Mouse (Mus musculus): Measurements from ENCODE around the gene Bend3. TPM values are rescaled to one million over a fixed set of nuclear protein-coding genes. Genes with fewer than 3 reads are reported as not detected.

Gene Bend3
- polyA plus RNA-seq, 1 experiment from 2014 or later: 3.2 TPM

GRCm38 (mm10) chr10:43475376-43475775 lies 3.3 kb upstream of the Bend3 start:
- no peaks in the 10 kb centered on the region for H3K36me3 ChIP-seq (ENCODE audit: control insufficient read depth, insufficient read depth, low read length)
- H3K27me3 ChIP-seq (replicated peaks; ENCODE audit: control insufficient read depth, insufficient read depth, low read length): no peaks in the 10 kb centered on the region
- H3K9ac ChIP-seq (ENCODE audit: low read length): no peak overlapping the region
- 55% methylated on average over 4 of the region's 4 CpGs for WGBS
- H3K27ac ChIP-seq (ENCODE audit: low read depth, low read length): no peak overlapping the region
- H3K4me3 ChIP-seq (ENCODE audit: low read depth, low read length): no peak overlapping the region
- H3K4me2 ChIP-seq (ENCODE audit: low read length): no peak overlapping the region
- no peak for ATAC-seq
- H3K9me3 ChIP-seq (replicated peaks; ENCODE audit: control insufficient read depth, low read length): no peaks in the 10 kb centered on the region
- no peak for DNase-seq (ENCODE audit: low spot score)
- peaks cover 10% of the 10 kb centered on the region for H3K4me1 ChIP-seq (ENCODE audit: control insufficient read depth, insufficient read depth, low read length)

- Histone ChIP-seq H3K4me3 (ENCODE audit: low read depth, low read length) (peak overlapping the region; percentile 74), H3K9ac (ENCODE audit: low read length) (peak overlapping the region; percentile 97), H3K9me3 (replicated peaks; ENCODE audit: control insufficient read depth, low read length) (no peaks in the 10 kb centered on the region), H3K27me3 (replicated peaks; ENCODE audit: control insufficient read depth, insufficient read depth, low read length) (no peaks in the 10 kb centered on the region), H3K4me2 (ENCODE audit: low read length) (peak overlapping the region; percentile 93), H3K4me1 (ENCODE audit: control insufficient read depth, insufficient read depth, low read length) (peaks cover 21% of the 10 kb centered on the region), H3K27ac (ENCODE audit: low read depth, low read length) (peak overlapping the region; percentile 98), H3K36me3 (ENCODE audit: control insufficient read depth, insufficient read depth, low read length) (no peaks in the 10 kb centered on the region)
- DNase-seq (ENCODE audit: low spot score): peak; percentile 66
- 5% methylated on average over 9 of the region's 9 CpGs for WGBS
- ATAC-seq: no peak
Observed at GRCm38 (mm10) chr10:43477459-43477858, 1.2 kb upstream of the Bend3 start.

GRCm38 (mm10) chr10:43477865-43478681 lies 558 bp upstream of the Bend3 start:
- Histone ChIP-seq H3K27ac (ENCODE audit: low read depth, low read length) (peak overlapping the region; percentile 98), H3K4me1 (ENCODE audit: control insufficient read depth, insufficient read depth, low read length) (peaks cover 21% of the 10 kb centered on the region), H3K27me3 (replicated peaks; ENCODE audit: control insufficient read depth, insufficient read depth, low read length) (no peaks in the 10 kb centered on the region), H3K9ac (ENCODE audit: low read length) (peak overlapping the region; percentile 97), H3K9me3 (replicated peaks; ENCODE audit: control insufficient read depth, low read length) (no peaks in the 10 kb centered on the region), H3K4me2 (ENCODE audit: low read length) (peak overlapping the region; percentile 93), H3K4me3 (ENCODE audit: low read depth, low read length) (peak overlapping the region; percentile 74), H3K36me3 (ENCODE audit: control insufficient read depth, insufficient read depth, low read length) (no peaks in the 10 kb centered on the region)
- DNase-seq (ENCODE audit: low spot score) (peak; percentile 80), ATAC-seq (peak; percentile 43)
- under 1% methylated on average over 42 of the region's 42 CpGs for WGBS

- WGBS: under 1% methylated on average over 84 of the region's 103 CpGs
- Histone ChIP-seq H3K4me1 (ENCODE audit: control insufficient read depth, insufficient read depth, low read length) (peaks cover 27% of the 10 kb centered on the region), H3K27me3 (replicated peaks; ENCODE audit: control insufficient read depth, insufficient read depth, low read length) (no peaks in the 10 kb centered on the region), H3K9me3 (replicated peaks; ENCODE audit: control insufficient read depth, low read length) (no peaks in the 10 kb centered on the region), H3K27ac (ENCODE audit: low read depth, low read length) (peak overlapping the region; percentile 98), H3K4me3 (ENCODE audit: low read depth, low read length) (peak overlapping the region; percentile 74), H3K36me3 (ENCODE audit: control insufficient read depth, insufficient read depth, low read length) (no peaks in the 10 kb centered on the region), H3K9ac (ENCODE audit: low read length) (peak overlapping the region; percentile 97), H3K4me2 (ENCODE audit: low read length) (peak overlapping the region; percentile 93)
- DNase-seq (ENCODE audit: low spot score) (peak; percentile 82), ATAC-seq (peak; percentile 75)
Observed at GRCm38 (mm10) chr10:43479436-43480157, 966 bp downstream of the Bend3 start.

GRCm38 (mm10) chr10:43480227-43480849 lies 1.7 kb downstream of the Bend3 start:
- H3K27me3 ChIP-seq (replicated peaks; ENCODE audit: control insufficient read depth, insufficient read depth, low read length): no peaks in the 10 kb centered on the region
- H3K4me2 ChIP-seq (ENCODE audit: low read length): peak overlapping the region; percentile 93
- ATAC-seq (no peak), DNase-seq (ENCODE audit: low spot score) (no peak)
- peak overlapping the region; percentile 98; the same call in 1 of the 2 replicates for H3K27ac ChIP-seq (ENCODE audit: low read depth, low read length)
- H3K4me3 ChIP-seq (ENCODE audit: low read depth, low read length): peak overlapping the region; percentile 74
- no peaks in the 10 kb centered on the region for H3K36me3 ChIP-seq (ENCODE audit: control insufficient read depth, insufficient read depth, low read length)
- peaks cover 27% of the 10 kb centered on the region for H3K4me1 ChIP-seq (ENCODE audit: control insufficient read depth, insufficient read depth, low read length)
- H3K9me3 ChIP-seq (replicated peaks; ENCODE audit: control insufficient read depth, low read length): no peaks in the 10 kb centered on the region
- H3K9ac ChIP-seq (ENCODE audit: low read length): peak overlapping the region; percentile 97
- 2% methylated on average over 13 of the region's 13 CpGs for WGBS

GRCm38 (mm10) chr10:43481179-43481578 lies 2.5 kb downstream of the Bend3 start:
- Histone ChIP-seq H3K27me3 (replicated peaks; ENCODE audit: control insufficient read depth, insufficient read depth, low read length) (no peaks in the 10 kb centered on the region), H3K4me2 (ENCODE audit: low read length) (peak overlapping the region; percentile 93; the same call in 1 of the 2 replicates), H3K9ac (ENCODE audit: low read length) (no peak overlapping the region), H3K27ac (ENCODE audit: low read depth, low read length) (no peak overlapping the region), H3K4me1 (ENCODE audit: control insufficient read depth, insufficient read depth, low read length) (peaks cover 27% of the 10 kb centered on the region), H3K9me3 (replicated peaks; ENCODE audit: control insufficient read depth, low read length) (no peaks in the 10 kb centered on the region), H3K4me3 (ENCODE audit: low read depth, low read length) (no peak overlapping the region), H3K36me3 (ENCODE audit: control insufficient read depth, insufficient read depth, low read length) (no peaks in the 10 kb centered on the region)
- DNase-seq (ENCODE audit: low spot score) (no peak), ATAC-seq (no peak)
- WGBS: 40% methylated on average over 4 of the region's 4 CpGs

GRCm38 (mm10) chr10:43482021-43482420 lies 3.4 kb downstream of the Bend3 start:
- Histone ChIP-seq H3K36me3 (ENCODE audit: control insufficient read depth, insufficient read depth, low read length) (no peaks in the 10 kb centered on the region), H3K4me1 (ENCODE audit: control insufficient read depth, insufficient read depth, low read length) (peaks cover 25% of the 10 kb centered on the region), H3K4me2 (ENCODE audit: low read length) (no peak overlapping the region), H3K9ac (ENCODE audit: low read length) (no peak overlapping the region), H3K27ac (ENCODE audit: low read depth, low read length) (no peak overlapping the region), H3K27me3 (replicated peaks; ENCODE audit: control insufficient read depth, insufficient read depth, low read length) (no peaks in the 10 kb centered on the region), H3K9me3 (replicated peaks; ENCODE audit: control insufficient read depth, low read length) (no peaks in the 10 kb centered on the region), H3K4me3 (ENCODE audit: low read depth, low read length) (no peak overlapping the region)
- ATAC-seq (no peak), DNase-seq (ENCODE audit: low spot score) (no peak)
- 93% methylated on average over 5 of the region's 5 CpGs for WGBS

- Histone ChIP-seq H3K27me3 (replicated peaks; ENCODE audit: control insufficient read depth, insufficient read depth, low read length) (no peaks in the 10 kb centered on the region), H3K27ac (ENCODE audit: low read depth, low read length) (no peak overlapping the region), H3K4me1 (ENCODE audit: control insufficient read depth, insufficient read depth, low read length) (peaks cover 21% of the 10 kb centered on the region), H3K36me3 (ENCODE audit: control insufficient read depth, insufficient read depth, low read length) (no peaks in the 10 kb centered on the region), H3K9me3 (replicated peaks; ENCODE audit: control insufficient read depth, low read length) (no peaks in the 10 kb centered on the region), H3K9ac (ENCODE audit: low read length) (no peak overlapping the region), H3K4me3 (ENCODE audit: low read depth, low read length) (no peak overlapping the region), H3K4me2 (ENCODE audit: low read length) (no peak overlapping the region)
- 58% methylated on average over 9 of the region's 9 CpGs for WGBS
- no peak for DNase-seq (ENCODE audit: low spot score)
- ATAC-seq: no peak
Observed at GRCm38 (mm10) chr10:43483426-43483995, 4.9 kb downstream of the Bend3 start.

Data from forebrain, embryonic 14.5 days (tissue).